Mouse (Mus musculus) liver, postnatal 0 days (tissue): ENCODE measurements around the gene Defb19. TPM values are rescaled to one million over a fixed set of nuclear protein-coding genes. Genes with fewer than 3 reads are reported as not detected.
A peak's percentile ranks its signal among the peaks of the same experiment; 100 is the strongest.

Experiments
- ATAC-seq: fragments of 200-750 bp; cut with Nextera tagmentation; 2 replicates; pipeline ENCODE4 v1.8.0; 2017; ENCODE audit warnings: mild to moderate bottlenecking, moderate library complexity
- DNase-seq: peaks from one replicate; pipeline ENCODE4 v3.0.0-alpha.2; 2016
- H3K27ac ChIP-seq: fragments of 300-500 bp; sonication (generic); 2 replicates; pipeline ENCODE4 v1.5.1; 2014; ENCODE audit warnings: antibody characterized with exemption, moderate library complexity, mild to moderate bottlenecking, low read depth
- H3K27me3 ChIP-seq: fragments of 300-500 bp; sonication (generic); 2 replicates; pipeline ENCODE4 v1.6.1; 2014; ENCODE audit warnings: low read length, control low read depth, mixed read lengths; ENCODE audit not compliant: insufficient read depth
- H3K36me3 ChIP-seq: fragments of 300-500 bp; sonication (generic); replicated peaks from 2 replicates; pipeline ENCODE4 v1.6.1; 2014; ENCODE audit warnings: mild to moderate bottlenecking, control low read depth, low read length, moderate library complexity, mixed read lengths; ENCODE audit not compliant: insufficient read depth
- H3K4me1 ChIP-seq: fragments of 300-500 bp; sonication (generic); 2 replicates; pipeline ENCODE4 v1.6.1; 2014; ENCODE audit warnings: antibody characterized with exemption, mild to moderate bottlenecking, control low read depth; ENCODE audit not compliant: insufficient read depth
- H3K4me2 ChIP-seq: fragments of 300-500 bp; sonication (generic); 2 replicates; pipeline ENCODE4 v1.6.1; 2014; ENCODE audit warnings: low read depth, mild to moderate bottlenecking, low read length, moderate library complexity, mixed read lengths
- H3K4me3 ChIP-seq: fragments of 300-500 bp; sonication (generic); 2 replicates; pipeline ENCODE4 v1.5.1; 2014; ENCODE audit warnings: low read depth, low read length
- H3K9ac ChIP-seq: fragments of 300-500 bp; sonication (generic); replicated peaks from 2 replicates; pipeline ENCODE4 v1.6.1; 2014; ENCODE audit warnings: mild to moderate bottlenecking, moderate library complexity
- H3K9me3 ChIP-seq: fragments of 300-500 bp; sonication (generic); 2 replicates; pipeline ENCODE4 v1.6.1; 2016; ENCODE audit warnings: mild to moderate bottlenecking, control low read depth, low read length, mixed read lengths
- CTCF ChIP-seq: sonication (generic); IDR thresholded peaks from 2 replicates; pipeline ENCODE4 v1.5.1; 2016; ENCODE audit warnings: antibody characterized with exemption, low read depth
- EP300 ChIP-seq: IDR thresholded peaks from 2 replicates; pipeline ENCODE4 v1.6.1; 2016; ENCODE audit warnings: antibody characterized with exemption, low read depth, mild to moderate bottlenecking
- WGBS: fragments of 180-500 bp; shearing (Covaris S2); extraction: QIAGEN DNeasy Blood & Tissue Kit; methylation state at CpG from one replicate; pipeline ENCODE4 v1.1.7; 2014; ENCODE audit not compliant: insufficient replicate concordance; 5-methylcytosine and 5-hydroxymethylcytosine counted together
- polyA plus RNA-seq: library from polyadenylated mRNA; unstranded; fragments of >200 nt; fragmentation: Nextera tagmentation; extraction: Ambion mirVana; gene quantifications from 2 replicates; pipeline ENCODE4 v1.2.1, GENCODE M21; 2015

Defb19 gene
- not detected in 2 replicates for polyA plus RNA-seq

GRCm38 (mm10) chr2:152580107-152580506, at the start of gene Defb19:
Defb19 (minus strand) TSS chr2:152580312.
- WGBS, result 63% methylated on average over 7 of the region's 7 CpGs
- Histone ChIP-seq H3K9ac (no peak within 1 kb of the TSS), H3K4me1 (no peaks in the 10 kb centered on the region), H3K27me3 (no peaks in the 10 kb centered on the region), H3K9me3 (no peaks in the 10 kb centered on the region), H3K36me3 (no peaks in the 10 kb centered on the region), H3K4me2 (no peak within 1 kb of the TSS), H3K4me3 (no peak within 1 kb of the TSS), H3K27ac (no peak within 1 kb of the TSS)
- no peak for TF ChIP-seq EP300
- no peak for TF ChIP-seq CTCF
- ATAC-seq (no peak), DNase-seq (no peak)

- WGBS, result 76% methylated on average over 6 of the region's 6 CpGs
- Histone ChIP-seq H3K9me3 (no peaks in the 10 kb centered on the region), H3K9ac (no peak overlapping the region), H3K4me1 (peaks cover 6% of the 10 kb centered on the region; the same call in 1 of the 2 replicates), H3K4me2 (no peak overlapping the region), H3K36me3 (no peaks in the 10 kb centered on the region), H3K4me3 (no peak overlapping the region), H3K27ac (no peak overlapping the region), H3K27me3 (peaks cover 38% of the 10 kb centered on the region)
- DNase-seq, result no peak
- TF ChIP-seq EP300, result no peak
- TF ChIP-seq CTCF, result no peak
- ATAC-seq, result no peak
These were observed 49.8 kb upstream of the Defb19 start for GRCm38 (mm10) chr2:152629904-152630303.

GRCm38 (mm10) chr2:152629239-152629638, 49.1 kb upstream of the Defb19 start:
- H3K9ac ChIP-seq, result no peak overlapping the region
- H3K4me3 ChIP-seq, result no peak overlapping the region
- WGBS, result 41% methylated on average over 3 of the region's 3 CpGs
- H3K4me2 ChIP-seq, result no peak overlapping the region
- peaks cover 38% of the 10 kb centered on the region for H3K27me3 ChIP-seq
- TF ChIP-seq EP300 (no peak), CTCF (no peak)
- no peaks in the 10 kb centered on the region for H3K9me3 ChIP-seq
- ATAC-seq (peak; percentile 48; the same call in 1 of the 2 replicates), DNase-seq (peak; percentile 55)
- no peaks in the 10 kb centered on the region for H3K36me3 ChIP-seq
- no peak overlapping the region for H3K27ac ChIP-seq
- H3K4me1 ChIP-seq, result peaks cover 6% of the 10 kb centered on the region; the same call in 1 of the 2 replicates

- H3K4me2 ChIP-seq, result no peak overlapping the region
- H3K4me3 ChIP-seq, result no peak overlapping the region
- H3K9me3 ChIP-seq, result no peaks in the 10 kb centered on the region
- H3K27me3 ChIP-seq, result peaks cover 38% of the 10 kb centered on the region
- H3K36me3 ChIP-seq, result no peaks in the 10 kb centered on the region
- ATAC-seq (no peak), DNase-seq (no peak)
- no peak for TF ChIP-seq EP300
- TF ChIP-seq CTCF, result no peak
- peaks cover 6% of the 10 kb centered on the region; the same call in 1 of the 2 replicates for H3K4me1 ChIP-seq
- WGBS, result 45% methylated on average over 17 of the region's 17 CpGs
- H3K9ac ChIP-seq, result no peak overlapping the region
- no peak overlapping the region for H3K27ac ChIP-seq
These were observed 48.0 kb upstream of the Defb19 start for GRCm38 (mm10) chr2:152628066-152628465.

- TF ChIP-seq EP300 (no peak), CTCF (no peak)
- no peak for DNase-seq
- Histone ChIP-seq H3K4me3 (peak within 1 kb of the TSS; percentile 24), H3K27ac (no peak within 1 kb of the TSS), H3K36me3 (no peaks in the 10 kb centered on the region), H3K27me3 (peaks cover 38% of the 10 kb centered on the region), H3K4me1 (peaks cover 6% of the 10 kb centered on the region; the same call in 1 of the 2 replicates), H3K9me3 (no peaks in the 10 kb centered on the region), H3K4me2 (peak within 1 kb of the TSS; percentile 65), H3K9ac (no peak within 1 kb of the TSS)
- ATAC-seq, result no peak
- 2% methylated on average over 52 of the region's 59 CpGs for WGBS
These were observed 46.9 kb upstream of the Defb19 start, which contains the start of gene Rem1 for GRCm38 (mm10) chr2:152626774-152627591. Rem1 (plus strand) TSS chr2:152626951.

GRCm38 (mm10) chr2:152625256-152625655, 45.1 kb upstream of the Defb19 start:
- H3K27me3 ChIP-seq, result peaks cover 38% of the 10 kb centered on the region
- ATAC-seq, result no peak
- TF ChIP-seq CTCF, result no peak
- peaks cover 6% of the 10 kb centered on the region; the same call in 1 of the 2 replicates for H3K4me1 ChIP-seq
- H3K4me2 ChIP-seq, result no peak overlapping the region
- H3K9me3 ChIP-seq, result no peaks in the 10 kb centered on the region
- no peak overlapping the region for H3K9ac ChIP-seq
- H3K36me3 ChIP-seq, result no peaks in the 10 kb centered on the region
- H3K27ac ChIP-seq, result no peak overlapping the region
- 6% methylated on average over 1 of the region's 1 CpGs for WGBS
- no peak for DNase-seq
- H3K4me3 ChIP-seq, result no peak overlapping the region
